Mouse (Mus musculus) ES-Bruce4 (cell line): Measurements from ENCODE around the gene Mtfr1l.

Source experiments
- CTCF ChIP-seq: IDR thresholded peaks from one replicate; pipeline ENCODE4 v1.8.1; 2011; ENCODE audit warnings: low read depth, low read length
- POLR2A ChIP-seq: IDR thresholded peaks from one replicate; pipeline ENCODE4 v1.8.1; 2011; ENCODE audit warnings: low read length; ENCODE audit not compliant: insufficient read depth

- TF ChIP-seq POLR2A (no peak), CTCF (peak; percentile 89)
These were observed 8.1 kb upstream of the Mtfr1l start for GRCm38 (mm10) chr4:134543261-134543660.
